Mouse (Mus musculus): ENCODE results near the gene Aoc3.
A peak's percentile ranks its signal among the peaks of the same experiment; 100 is the strongest.
"Not testable (repeated sequence)": the region's sequence is repeated elsewhere in the genome, so short reads cannot be mapped to it uniquely, and the experiment has no call there.

Aoc3 gene

DNA sequence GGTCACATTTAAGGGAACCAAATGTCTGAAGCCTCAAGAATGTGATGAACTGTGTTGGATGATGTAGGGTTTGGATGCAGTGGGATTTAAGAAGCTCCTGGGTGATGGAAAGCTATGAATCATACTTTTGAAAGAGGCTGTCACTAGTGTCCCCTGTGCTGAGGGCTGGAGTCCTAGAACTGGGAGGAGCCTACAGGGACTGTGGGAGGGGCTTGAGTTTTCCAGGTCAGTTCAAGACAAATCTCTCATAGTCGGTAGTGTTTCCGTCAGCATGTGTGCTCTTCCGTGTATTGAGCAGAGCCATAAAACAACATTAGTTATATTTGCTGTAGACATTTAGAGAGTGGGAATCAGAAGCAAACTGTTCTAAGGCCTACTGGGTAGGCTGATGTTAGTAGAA, 3.1 kb upstream of the Aoc3 start:
- no peak for DNase-seq (ENCODE audit: low spot score)

DNA sequence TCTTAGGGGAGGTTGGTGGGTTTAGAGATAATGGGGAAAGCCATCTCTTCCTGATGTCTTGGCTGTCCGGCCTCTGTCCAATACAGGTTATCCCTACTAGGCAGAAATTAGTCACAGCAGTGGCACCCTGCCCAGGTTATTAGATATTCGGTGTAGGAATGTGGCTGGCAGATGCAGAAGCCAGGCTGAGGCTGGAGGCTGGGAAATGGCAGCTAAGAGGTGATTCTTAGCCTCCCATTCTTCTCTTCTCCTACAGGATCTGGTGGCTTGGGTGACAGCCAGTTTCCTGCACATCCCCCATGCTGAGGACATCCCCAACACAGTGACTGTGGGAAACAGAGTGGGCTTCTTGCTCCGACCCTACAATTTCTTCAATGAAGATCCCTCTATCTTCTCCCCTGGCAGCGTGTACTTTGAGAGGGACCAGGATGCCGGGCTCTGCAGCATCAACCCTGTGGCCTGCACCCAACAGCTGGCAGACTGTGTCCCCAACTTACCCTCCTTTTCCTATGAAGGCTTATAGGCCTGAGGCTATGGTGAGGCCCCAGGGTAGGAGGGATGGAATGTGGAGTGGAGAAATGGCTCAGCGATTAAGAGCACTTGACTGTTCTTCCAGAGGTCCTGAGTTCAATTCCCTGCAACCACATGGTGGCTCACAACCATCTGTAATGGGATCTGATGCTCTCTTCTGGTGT, 1.3 kb upstream of the Aoc3 start:
- peak; percentile 65 for DNase-seq (ENCODE audit: low spot score)

DNA sequence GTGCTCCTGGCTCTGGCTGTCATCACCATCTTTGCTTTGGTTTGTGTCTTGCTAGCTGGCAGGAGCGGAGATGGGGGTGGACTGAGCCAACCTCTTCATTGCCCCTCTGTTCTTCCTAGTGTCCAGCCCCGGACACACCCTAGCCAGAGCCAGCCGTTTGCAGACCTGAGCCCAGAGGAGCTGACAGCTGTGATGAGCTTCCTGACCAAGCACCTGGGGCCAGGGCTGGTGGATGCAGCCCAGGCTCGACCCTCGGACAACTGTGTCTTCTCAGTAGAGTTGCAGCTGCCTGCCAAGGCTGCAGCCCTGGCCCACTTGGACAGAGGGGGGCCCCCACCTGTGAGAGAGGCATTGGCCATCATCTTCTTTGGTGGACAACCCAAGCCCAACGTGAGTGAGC, 556 bp downstream of the Aoc3 start:
- not testable (repeated sequence) for DNase-seq (ENCODE audit: low spot score)

- no peak for DNase-seq (ENCODE audit: low spot score)
Measured at GRCm38 (mm10) chr11:101332537-101332936, 2.1 kb downstream of the Aoc3 start.

DNA sequence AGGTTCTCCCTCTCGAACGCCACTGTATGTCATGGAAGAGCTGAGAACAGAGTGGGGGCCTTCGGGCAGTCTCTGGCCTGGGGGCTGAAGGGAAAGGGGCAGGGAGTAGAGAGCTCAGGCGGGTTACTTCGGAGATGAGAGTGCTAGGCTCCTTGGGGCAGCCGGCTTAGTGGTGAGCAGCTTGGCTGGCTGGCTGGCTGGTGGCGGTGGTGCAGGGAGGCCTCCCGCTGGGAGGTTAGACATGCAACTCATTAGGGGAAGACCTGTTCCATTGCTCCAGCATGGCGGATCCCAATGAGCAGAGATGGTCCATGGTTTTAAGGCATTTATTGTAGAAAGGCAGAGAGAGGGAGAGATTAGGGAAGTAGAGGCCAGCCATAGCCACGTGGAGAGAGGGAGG, 3.6 kb downstream of the Aoc3 start:
- no peak for DNase-seq (ENCODE audit: low spot score)

DNA sequence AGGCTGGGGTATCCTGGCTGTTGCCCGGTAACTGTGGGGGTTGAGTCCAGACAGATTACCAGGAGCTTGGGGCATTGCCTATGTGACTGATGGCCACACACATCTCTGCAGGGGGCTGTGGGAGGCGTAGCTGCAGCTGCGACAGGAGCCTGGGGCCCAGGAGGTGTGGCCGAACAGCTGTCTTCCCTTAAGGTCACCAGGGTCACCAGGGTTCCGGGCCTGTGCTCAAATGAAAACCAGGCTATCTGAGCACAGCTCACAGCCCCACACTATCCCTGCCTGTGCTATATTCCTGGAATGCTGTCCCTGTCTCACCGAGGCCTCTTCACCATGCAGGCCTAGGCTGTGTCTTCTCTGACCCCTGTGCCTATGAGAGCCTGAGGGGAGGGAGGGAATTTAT, 4.1 kb downstream of the Aoc3 start:
- DNase-seq (ENCODE audit: low spot score), result no peak

DNA sequence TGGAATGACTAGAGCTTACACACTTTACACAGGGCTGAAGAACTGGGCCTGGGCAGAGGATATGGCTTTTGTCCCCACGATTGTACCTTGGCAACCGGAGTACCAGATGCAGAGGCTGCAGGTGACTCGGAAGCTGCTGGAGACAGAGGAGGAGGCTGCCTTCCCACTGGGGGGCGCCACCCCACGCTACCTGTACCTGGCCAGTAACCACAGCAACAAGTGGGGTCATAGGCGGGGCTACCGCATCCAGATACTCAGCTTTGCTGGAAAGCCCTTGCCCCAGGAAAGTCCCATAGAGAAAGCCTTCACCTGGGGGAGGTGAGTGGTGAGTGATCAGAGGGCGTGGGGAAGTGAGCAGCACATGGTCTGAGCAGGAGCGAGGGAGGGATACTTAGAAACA, 5.3 kb downstream of the Aoc3 start:
- no peak for DNase-seq (ENCODE audit: low spot score)

GRCm38 (mm10) chr11:101338123-101338760, 7.8 kb downstream of the Aoc3 start:
- DNase-seq (ENCODE audit: low spot score), result no peak

- DNase-seq (ENCODE audit: low spot score), result no peak
Measured at GRCm38 (mm10) chr11:101347083-101347775, 16.8 kb downstream of the Aoc3 start.

DNA sequence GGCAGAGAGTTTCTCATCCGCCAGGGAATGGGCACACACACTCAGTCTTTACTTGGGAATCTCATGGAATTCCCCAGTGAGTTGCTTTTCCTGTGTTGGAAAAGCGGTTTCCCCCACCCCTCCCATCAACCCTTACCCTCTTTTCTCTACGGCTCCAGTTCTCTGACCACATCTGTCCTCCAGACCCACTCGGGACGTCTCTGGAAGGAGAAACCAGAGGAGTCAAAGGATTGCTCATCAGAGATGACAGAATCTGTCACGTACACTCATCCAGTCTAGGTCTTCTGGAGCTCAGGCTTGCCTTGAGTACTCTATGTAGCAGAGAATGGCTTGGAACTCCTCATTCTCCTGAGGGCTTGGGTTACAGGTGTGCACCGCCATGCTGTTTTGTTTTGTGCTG, 18.4 kb downstream of the Aoc3 start:
- no peak for DNase-seq (ENCODE audit: low spot score)

DNA sequence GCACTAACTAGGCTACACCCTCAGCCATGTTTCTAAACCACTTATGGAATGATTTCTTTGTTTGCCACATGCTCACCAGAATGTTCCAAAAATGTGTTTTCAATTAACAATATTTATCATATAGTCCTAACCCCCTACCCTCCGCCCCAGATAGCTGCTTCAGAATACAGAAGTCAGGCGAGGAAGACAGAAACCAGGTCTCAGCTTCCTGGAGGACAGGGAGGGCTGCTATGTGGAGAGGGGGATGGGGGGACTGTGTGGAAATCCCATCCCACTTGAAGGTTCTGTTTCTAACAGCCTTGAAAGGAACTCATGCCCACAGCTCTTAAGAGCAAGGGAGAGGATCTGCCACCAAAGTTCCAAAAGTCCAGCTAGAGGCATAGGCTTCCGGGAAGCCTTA, 18.8 kb downstream of the Aoc3 start:
- DNase-seq (ENCODE audit: low spot score), result no peak

DNA sequence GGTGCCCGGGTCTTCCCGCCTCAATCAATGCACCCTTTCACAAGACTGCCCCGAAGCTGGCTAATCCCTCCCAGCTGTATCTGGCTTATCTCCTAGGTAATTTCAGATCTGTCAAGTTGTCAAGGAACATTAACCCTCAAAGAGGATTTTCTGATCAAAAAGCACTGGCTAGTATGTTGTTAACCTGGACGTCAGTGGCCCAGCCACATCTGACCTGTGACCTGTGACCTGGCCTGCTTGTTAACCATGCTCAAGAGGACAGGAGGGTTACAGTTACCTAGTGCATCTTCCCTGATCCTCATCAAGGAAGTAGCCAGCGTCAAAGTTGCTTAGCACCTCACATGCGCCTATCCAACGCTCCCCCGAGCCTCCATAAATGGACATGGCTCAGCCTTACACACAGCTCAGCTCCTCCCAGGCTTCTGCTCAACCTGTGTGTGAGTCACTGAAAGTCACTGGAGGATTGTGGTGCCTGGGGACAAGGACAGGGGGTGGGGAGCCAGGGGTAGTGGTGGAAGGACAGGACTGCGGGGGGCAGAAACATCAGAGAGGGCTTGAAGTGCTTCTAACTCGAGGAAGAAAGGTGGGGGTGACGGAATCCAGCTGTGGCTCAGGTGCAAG, 20.8 kb downstream of the Aoc3 start:
- no peak for DNase-seq (ENCODE audit: low spot score)

DNA sequence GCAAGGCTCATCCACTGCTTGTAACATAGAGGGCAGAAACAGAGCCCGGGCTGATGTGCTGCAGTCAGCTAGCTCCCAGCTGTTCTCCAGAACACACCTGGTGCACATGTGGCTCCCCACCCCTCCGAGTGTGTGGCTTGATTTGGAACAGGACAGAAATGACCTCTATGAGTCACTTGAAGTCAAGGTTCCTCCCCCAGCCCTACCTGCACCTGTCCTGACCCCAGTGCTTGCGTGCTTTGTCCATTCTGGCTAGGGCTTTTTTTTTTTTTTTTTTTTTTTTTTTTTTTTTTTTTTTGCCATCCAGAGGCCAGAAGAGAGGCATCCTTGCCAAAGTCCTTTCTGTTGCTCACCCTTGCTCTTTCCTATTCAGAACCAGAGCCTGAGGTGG, 21.3 kb downstream of the Aoc3 start:
- no peak for DNase-seq (ENCODE audit: low spot score)

DNA sequence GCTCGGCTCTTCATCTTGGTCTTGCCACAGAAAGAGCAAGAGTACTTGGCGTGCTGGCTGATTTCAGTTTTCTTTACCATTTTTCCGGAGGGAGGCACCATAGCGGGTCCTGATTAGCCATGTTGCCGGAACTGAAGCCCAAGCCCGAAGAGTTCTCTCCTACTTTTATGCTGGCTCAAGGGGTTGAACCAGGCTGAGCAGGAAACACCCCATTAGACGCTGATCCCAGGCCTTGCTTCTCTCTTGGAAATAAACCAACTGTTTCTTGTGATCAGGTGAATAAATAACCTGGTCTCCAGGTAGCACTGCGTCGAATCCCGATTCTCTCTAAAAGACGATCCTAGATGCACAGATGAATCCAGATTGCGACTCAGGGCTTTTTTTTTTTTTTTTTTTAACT, 23.0 kb downstream of the Aoc3 start:
- DNase-seq (ENCODE audit: low spot score), result no peak

DNA sequence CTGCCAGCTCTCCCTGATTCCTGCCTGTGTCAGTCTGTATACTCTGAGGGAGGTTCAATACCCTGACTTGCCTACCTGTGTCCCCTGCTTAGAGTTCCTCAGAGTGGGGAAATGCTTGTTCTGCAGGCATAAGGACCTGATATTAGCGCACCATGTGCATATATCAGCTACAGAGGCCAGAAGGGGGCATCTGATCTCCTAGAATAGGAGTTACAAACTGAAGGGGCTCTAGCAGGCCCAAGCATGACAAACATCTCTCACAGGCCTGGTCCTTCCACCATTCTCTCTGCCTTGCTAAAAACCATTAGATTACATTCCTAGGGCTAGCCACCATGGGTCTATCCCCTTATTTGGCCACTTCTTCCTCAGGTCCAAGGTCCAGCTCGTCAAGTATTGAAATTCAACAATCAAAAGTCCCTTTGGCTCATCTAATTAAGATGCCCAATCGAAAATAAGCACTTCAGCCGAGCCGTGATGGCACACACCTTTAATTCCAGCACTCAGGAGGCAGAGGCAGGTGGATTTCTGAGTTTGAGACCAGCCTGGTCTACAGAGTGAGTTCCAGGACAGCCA, 24.1 kb downstream of the Aoc3 start:
- no peak for DNase-seq (ENCODE audit: low spot score)

DNA sequence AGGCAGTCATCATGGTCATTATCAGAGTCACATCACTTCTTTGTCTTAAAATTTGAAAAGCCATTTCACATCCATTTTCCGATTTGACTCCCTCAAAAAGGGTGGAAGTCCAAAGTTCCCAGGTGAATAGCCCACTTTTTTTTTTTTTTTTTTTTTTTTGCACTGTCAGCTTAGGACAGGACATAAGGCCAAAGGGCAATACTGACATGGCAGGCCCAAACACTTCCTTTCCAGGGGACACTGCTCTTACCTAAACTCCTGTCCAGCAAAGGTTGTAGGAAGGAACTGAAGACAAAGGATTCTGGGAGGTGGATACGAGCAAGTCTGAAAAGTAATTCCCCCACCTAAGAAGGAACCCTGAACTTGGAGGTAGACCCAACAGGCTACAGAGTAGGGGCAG, 25.5 kb downstream of the Aoc3 start:
- no peak for DNase-seq (ENCODE audit: low spot score)

DNA sequence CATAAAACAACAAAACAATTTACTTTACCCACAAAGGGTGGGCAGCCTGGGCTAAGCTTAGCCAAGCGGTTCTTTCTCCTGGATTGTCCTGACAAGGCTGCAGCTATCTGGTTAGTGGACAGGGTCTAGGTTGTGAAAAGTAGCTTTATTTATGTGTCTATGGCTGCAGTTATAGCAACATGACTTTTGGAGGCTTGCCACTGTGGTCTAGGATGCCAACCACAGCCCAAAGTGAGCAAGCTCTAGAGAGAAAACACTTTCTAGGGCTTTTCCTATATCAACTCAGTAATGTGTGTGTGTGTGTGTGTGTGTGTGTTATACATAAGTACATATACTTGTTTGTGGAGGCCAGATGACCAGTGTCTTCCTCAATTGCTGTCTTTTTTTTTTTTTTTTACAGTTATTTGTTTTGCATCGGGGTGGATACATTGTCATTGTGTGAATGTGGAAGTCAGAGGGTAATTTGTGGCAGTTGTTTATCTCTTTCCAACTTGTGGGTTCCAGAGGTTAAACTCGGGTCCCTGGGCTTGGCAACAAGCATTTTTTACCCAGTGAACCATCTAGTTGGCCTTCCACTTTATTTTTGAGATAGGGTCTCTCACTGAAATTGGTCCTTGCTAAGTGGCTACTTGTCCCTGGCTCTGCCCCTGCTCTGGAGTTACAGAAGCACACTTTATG, 27.2 kb downstream of the Aoc3 start:
- DNase-seq (ENCODE audit: low spot score), result no peak

GRCm38 (mm10) chr11:101359776-101360175, 29.4 kb downstream of the Aoc3 start:
- no peak for DNase-seq (ENCODE audit: low spot score)

GRCm38 (mm10) chr11:101360651-101361113, 30.3 kb downstream of the Aoc3 start:
- no peak for DNase-seq (ENCODE audit: low spot score)

DNA sequence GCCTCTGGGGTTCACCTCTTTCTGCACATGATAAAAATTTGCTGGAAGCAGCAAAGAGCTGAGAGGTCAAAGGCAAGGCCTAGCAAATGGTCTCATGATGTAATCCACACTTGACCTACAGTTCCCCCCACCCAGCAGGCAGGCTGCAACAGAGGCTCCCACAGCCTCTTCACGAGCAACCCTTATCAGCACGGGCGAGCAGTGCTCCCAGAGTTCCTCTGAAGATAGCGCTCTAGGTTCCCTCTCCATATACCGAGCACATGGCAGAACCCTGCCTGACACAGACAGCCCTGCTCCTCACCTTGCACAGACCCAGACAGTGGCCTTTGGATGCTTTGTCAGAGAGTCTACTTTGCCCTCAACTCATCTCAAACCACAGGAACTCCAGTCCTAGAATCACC, 34.1 kb downstream of the Aoc3 start:
- no peak for DNase-seq (ENCODE audit: low spot score)

- DNase-seq (ENCODE audit: low spot score), result no peak
Measured at GRCm38 (mm10) chr11:101367326-101367935, 37.0 kb downstream of the Aoc3 start, which contains the start of gene G6pc. Gene G6pc (plus strand): TSS chr11:101367561.
